Mouse (Mus musculus) induced T-regulatory cell, adult 2 months (primary cell): Measurements from ENCODE around the gene Gm498.

Experiments
- DNase-seq: peaks from one replicate; pipeline ENCODE4 v3.0.0-alpha.2; 2012; ENCODE audit warnings: low read depth

Gene Gm498

DNA sequence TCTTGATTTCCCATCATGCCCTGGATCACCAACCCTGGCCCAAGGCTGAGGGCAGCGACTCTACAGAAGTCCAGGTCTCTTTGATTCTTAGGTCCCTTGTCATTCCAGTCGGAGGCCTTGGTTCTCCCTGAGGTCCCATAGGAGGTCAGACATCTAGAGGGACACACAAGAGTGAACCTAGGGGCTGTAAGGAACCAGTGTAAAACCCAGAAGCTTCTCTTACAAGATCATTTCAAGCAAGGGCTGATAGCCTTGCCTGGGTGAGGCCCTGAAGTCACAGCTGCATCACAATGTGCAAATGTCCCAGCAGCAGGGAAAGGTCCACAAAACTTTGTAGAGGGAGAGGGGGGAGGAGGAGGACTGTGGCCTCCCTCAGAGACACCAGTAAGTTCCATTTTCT is at the start of gene Gm498:
Gene Gm498 (plus strand): TSS at position 301 of the 400 bp plus-strand sequence.
- no peak for DNase-seq

- DNase-seq, result no peak
Measured at GRCm38 (mm10) chr7:143819201-143819600, 47.4 kb upstream of the Gm498 start.

GRCm38 (mm10) chr7:143821241-143821640 is 45.4 kb upstream of the Gm498 start:
- no peak for DNase-seq

GRCm38 (mm10) chr7:143822375-143823265 is 44.0 kb upstream of the Gm498 start, which contains the start of the genes Nadsyn1 and Dhcr7:
Nadsyn1 (minus strand) TSS chr7:143822849.
Dhcr7 (plus strand) TSS chr7:143823145.
- peak; percentile 99 for DNase-seq

- no peak for DNase-seq
Measured at GRCm38 (mm10) chr7:143823266-143823605, 43.4 kb upstream of the Gm498 start.

- no peak for DNase-seq
Measured at GRCm38 (mm10) chr7:143826985-143827384, 39.7 kb upstream of the Gm498 start.

DNA sequence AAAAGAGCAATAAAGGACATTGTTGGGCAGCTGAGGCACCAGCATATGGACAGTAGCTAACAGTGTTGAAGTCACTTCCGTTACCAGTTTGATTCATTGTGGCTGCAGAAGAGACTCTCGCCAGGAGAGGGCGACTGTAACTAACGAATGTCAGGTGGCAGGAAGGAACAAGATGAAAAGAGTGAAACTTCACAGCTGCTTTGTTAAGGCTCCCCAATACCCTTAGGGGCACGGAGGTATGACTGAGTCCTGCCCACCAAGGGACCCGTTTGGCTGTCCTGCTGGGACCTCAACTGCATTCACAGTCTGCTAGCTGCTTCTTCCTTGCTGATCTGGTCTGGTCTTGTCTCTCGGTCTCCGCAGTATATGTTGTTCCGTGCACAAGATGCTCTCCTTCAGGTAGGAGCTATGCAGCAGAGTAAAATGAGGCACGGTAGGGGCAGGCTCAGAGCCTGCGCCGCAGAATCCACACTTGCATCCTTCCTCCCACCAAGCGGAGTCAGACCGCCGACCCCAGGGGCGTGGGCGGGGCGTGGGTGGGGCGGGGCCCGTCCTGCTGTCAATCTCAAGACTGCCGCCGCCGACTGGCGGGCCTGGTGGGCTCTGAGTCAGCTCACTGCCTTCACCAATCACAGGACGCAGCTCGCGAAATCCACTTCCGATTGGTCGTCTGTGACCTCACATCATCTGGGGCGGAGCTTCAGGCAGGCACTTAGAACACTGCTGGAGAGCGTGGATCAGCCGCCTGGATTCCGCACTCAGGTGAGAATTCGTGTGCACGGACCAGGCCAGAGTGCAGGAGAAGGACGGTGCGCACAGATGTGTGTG is 36.9 kb upstream of the Gm498 start:
- DNase-seq, result peak; percentile 99

- DNase-seq, result no peak
Measured at GRCm38 (mm10) chr7:143830399-143830798, 36.2 kb upstream of the Gm498 start.

DNA sequence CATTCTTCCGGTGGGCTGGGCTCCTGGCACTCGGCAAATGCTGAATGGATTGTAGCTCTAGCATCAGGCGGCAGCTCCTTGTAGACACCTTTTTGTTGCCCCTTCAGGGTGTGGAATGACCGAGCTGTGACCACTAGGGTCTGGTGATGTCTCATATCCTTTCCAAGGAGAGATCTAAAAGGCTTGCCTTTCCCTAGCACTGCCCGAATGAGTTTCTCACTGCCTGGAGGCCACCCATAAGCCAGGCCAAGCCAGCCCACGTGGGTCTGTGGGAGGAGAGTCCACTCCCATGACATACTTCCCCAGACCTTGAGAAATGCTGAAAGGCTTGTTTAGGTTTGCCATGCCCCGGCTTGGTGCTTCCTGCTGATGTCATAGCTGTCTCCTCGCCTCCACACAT is 34.4 kb upstream of the Gm498 start:
- DNase-seq, result no peak

GRCm38 (mm10) chr7:143832611-143833010 is 34.0 kb upstream of the Gm498 start:
- no peak for DNase-seq

DNA sequence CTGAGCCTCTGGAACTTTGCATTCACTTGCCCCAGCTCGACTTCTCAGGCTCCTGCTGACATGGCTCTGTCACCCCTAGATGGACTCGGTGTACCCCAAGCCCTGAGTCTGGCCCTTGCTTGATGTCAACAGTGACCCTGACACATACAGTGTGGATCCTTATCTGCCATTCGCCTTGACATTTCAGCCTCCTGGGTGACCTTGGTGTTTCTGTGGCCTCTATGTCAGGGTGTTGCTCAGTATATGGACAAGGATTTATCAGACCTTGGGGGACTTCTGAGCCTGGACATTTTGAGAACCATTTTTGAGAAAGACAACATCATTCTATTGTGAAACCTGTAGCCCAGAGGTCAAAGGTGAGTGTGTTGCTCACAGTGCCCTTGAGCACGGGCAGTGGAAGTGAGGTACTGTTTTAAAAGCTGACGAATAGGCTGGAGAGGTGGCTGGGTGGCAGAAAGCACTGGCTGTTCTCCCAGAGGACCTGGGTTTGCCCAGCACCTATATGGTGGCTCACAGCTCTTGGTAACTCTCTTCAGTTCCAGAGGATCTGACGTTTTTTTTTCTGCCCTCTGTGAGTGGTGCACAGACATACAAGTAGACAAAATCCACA is 33.0 kb upstream of the Gm498 start:
- DNase-seq, result no peak

DNA sequence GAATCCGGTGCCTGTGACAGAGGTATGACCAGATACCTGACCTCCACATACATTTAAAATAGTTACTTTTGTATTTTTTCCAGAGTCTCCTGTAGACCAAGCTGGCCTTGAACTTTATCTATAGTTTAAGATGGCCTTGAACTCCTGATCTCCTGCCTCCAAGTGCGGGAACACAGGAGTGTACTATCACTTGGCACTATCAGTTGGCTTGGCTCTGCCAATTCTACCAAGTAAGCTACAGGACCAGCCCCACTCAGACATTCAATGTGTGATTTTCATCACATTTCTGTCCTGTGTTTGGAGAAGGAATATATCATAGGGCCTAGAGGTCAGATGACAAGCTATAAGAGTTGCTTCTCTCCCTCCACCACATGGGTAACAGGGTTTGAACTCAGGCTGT is 32.3 kb upstream of the Gm498 start:
- no peak for DNase-seq

DNA sequence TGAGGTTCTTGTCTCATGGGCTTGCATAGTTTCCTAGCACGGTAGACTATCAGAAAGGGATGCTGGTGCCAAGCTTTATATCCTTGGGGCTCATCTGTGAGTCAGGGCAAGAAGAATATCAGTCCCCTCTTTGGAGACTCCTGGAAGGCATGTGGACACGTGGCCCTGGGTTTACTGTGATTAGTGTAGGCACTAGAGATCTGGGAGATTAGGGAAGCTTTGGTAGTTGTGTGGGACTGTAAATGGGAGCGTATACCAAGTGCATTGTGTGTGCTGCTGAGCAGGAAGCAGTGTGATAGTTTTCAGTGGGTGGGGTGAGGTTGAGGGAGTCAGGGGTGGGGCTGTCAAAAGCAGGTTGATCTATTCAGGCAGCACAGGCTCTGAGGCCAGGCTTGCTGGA is 31.7 kb upstream of the Gm498 start:
- DNase-seq, result no peak

GRCm38 (mm10) chr7:143837705-143838358 is 28.8 kb upstream of the Gm498 start:
- DNase-seq, result no peak

DNA sequence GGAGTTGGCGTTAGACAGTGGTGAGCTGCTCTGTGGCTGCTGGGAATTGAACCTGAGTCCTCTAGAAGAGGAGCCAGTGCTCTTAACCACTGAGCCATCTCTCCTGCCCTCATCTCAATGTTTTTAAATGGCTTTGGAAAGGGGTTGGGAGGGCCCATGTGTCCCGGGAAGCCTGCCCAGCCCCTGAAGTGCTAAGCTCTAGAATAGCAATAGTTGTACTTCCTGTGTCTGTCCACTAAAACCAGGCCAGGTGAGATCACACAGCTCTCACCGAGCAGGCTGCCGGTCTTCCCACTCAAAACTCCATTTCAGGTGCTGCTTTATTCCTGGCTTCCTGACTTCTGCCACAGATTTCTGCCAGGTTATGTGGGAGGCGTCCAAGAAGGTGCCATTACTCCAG is 26.5 kb upstream of the Gm498 start:
- DNase-seq, result no peak

- no peak for DNase-seq
Measured at GRCm38 (mm10) chr7:143841301-143841700, 25.3 kb upstream of the Gm498 start.

DNA sequence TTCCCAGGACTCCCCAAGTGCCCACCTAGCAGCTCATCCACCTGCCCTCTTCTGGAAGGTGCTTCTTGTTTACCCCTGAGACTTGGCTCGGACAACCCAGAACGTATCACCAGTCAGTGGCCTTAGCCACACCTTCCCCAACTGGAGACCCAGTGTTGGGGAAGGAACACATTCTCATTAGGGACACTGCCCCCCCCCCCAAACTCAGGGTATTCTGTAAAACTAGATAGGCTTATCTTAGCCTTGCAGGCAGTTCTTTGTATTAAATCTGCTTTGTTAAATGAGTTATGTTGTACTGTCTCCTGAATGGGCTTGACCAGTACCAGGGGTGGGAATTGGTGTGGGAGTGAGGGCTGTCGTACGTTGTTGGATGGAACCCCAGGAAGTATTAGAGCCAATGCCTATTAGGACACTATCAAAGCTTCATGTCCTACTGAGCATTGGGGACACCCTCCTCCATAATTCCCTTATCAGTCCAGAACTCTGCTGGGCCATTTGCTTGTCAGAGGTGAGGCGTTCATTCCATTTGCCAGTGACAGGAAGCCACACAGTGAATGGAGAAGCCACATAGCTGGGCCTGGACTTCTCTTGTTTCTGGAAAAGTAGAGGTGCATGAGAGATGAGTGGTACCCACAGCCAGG is 18.4 kb upstream of the Gm498 start:
- DNase-seq, result no peak

DNA sequence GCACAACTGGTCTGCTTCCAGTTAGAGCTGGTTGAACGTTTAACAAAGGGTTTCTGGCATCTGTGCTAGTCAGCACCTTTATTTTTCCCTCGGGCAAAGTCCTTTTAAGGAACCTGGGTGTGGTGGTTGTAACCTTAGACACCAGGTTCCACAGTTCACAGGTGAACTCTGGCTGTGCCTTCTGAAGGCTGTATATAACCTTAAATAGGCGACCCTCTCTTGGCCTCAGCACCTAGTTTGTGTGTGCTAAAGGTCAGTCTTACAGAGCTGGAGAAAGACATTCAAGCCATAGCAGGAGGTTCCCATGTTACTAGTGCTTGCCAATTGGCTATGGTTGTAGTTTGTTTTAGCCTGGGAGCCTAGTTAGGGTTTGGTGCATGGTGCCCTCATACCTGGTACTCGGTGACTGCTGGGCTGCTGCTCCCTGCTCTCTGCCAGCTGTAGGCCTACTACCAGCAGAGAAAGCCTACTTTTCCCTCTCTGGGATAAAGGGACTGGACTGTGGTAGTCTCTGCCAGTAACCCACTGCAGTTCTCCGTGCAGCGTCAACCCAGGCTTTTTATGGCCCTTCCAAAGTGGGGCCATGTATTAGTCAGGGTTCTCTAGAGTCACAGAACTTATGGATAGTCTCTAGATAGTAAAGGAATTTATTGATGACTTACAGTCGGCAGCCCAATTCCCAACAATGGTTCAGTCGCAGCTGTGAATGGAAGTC is 17.7 kb upstream of the Gm498 start:
- DNase-seq, result no peak

- DNase-seq, result no peak
Measured at GRCm38 (mm10) chr7:143868874-143869273, 2.2 kb downstream of the Gm498 start.

DNA sequence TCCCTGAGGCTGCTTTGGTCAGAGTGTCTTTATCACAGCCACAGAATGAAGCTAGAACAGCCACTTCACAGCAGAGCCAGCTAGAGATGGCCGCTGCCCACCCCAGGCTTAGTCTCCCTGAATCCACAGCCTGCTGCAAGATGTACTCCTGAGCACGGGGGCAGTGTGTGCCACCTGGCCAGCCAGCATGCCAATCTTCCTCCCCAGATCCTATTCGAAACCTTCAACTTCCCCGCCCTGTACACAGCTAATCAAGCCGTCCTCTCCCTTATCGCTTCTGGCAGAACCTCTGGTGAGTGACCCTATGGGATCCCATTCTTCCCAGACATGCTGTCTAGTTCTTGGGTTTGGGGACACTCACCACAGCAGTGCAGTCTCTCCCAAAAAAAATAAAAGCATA is 17.1 kb downstream of the Gm498 start:
- no peak for DNase-seq

DNA sequence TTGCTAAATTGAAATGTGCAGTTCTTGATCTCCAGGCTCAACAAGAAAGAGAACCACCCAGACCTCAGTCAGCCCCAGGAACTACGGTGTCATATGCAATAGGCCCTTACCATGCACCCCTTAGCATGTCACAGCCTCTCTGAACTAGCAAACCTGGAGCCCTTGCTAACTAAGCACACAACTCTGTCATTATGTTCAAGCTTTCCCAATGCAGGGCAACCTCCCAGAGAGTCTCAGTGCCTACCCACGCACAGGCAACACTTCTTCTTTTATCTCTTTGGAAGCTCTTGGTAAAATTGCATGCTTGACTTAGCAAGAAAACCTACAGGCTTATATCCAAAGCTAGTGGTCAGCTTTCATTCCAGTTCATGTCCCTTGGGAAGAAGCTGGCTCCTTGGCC is 24.5 kb downstream of the Gm498 start:
- DNase-seq, result no peak
